13 mouse cellular contexts compared by ENCODE assay signal in the genomic region with DNA sequence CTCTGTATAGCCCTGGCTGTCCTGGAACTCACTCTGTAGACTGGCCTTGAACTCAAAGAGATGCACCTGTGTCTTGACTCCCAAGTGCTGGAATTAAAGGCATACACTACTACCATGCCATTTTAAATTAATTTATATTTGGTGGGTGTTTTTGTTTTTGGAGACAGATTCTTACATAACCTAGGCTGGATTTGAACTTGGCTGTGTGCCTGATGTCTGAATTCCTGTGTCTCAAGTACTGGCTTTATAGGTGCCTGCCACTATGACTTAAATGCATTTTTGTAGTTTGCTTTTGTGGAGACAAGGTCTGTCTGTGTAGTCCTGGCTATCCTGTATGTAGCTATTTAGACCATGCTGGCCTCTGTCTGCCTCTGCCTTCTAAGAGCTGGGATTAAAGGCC. TPM values are rescaled to one million over a fixed set of nuclear protein-coding genes. Genes with fewer than 3 reads are reported as not detected.
DNase-seq lines count a peak whose midpoint lies in the region; ATAC-seq and TF ChIP-seq lines count a peak whose summit lies in the region.
"Had no signal": no experiment of that assay in that cellular context is flagged by ENCODE, and none has a peak within 500 bp of the region (broad histone marks: within the 10 kb centered on the region; RNA-seq: fewer than 3 reads in every experiment).

No protein-coding gene starts in this region.

- no peaks in the 10 kb centered on the region for H3K27me3 ChIP-seq in heart, embryonic 13.5 days (replicated peaks)
- no peaks in the 10 kb centered on the region for H3K27me3 ChIP-seq in liver, adult 2 months (ENCODE audit: control insufficient read depth, insufficient read depth, low read length)
- no peaks in the 10 kb centered on the region for H3K27me3 ChIP-seq in liver, embryonic 12.5 days (replicated peaks)

- no peak for TF ChIP-seq POLR2A in liver, adult 2 months (IDR thresholded peaks at IDR 0.05; ENCODE audit: extremely low read depth, insufficient read depth, low read length)

- 0 out of 2 replicates have a peak overlapping the region, but pooled peaks have one; percentile 40 for H3K9ac ChIP-seq in heart, embryonic 13.5 days
- H3K9ac ChIP-seq in liver, adult 2 months (ENCODE audit: low read depth, low read length): peak overlapping the region; percentile 47; the same call in 1 of the 2 replicates
- H3K9ac ChIP-seq in liver, embryonic 12.5 days: no peak overlapping the region

- H3K4me1 ChIP-seq in heart, embryonic 13.5 days: peaks cover 31% of the 10 kb centered on the region
- H3K4me1 ChIP-seq in liver, adult 2 months (ENCODE audit: control insufficient read depth, insufficient read depth, low read length): peaks cover 17% of the 10 kb centered on the region
- H3K4me1 ChIP-seq in liver, embryonic 12.5 days: peaks cover 33% of the 10 kb centered on the region

- no peak for TF ChIP-seq CTCF in liver, adult 2 months (IDR thresholded peaks at IDR 0.05; ENCODE audit: low read depth, low read length)

- no peak overlapping the region for H3K4me3 ChIP-seq in heart, embryonic 13.5 days
- peak overlapping the region; percentile 24; the same call in 1 of the 2 replicates for H3K4me3 ChIP-seq in liver, adult 2 months (ENCODE audit: insufficient read depth, low read depth, low read length)
- no peak overlapping the region for H3K4me3 ChIP-seq in liver, embryonic 12.5 days

- H3K79me2 ChIP-seq in liver, adult 2 months (ENCODE audit: control insufficient read depth, insufficient read depth, low read length): peaks cover 28% of the 10 kb centered on the region; the same call in 1 of the 2 replicates

- DNase-seq in heart, adult 9 months (ENCODE audit: low spot score in 2 of 2): no peak
- peak; percentile 58 for DNase-seq in liver, adult 2 months (ENCODE audit: extremely low read depth, low read depth, low spot score)
- DNase-seq in liver (no peak), MN1 (ENCODE audit: low spot score) (peak; percentile 34)
- no peak for DNase-seq in layer of hippocampus, postnatal 25 days (ENCODE audit: extremely low spot score in 1 of 2, low spot score in 1 of 2)
- DNase-seq: gastrocnemius, postnatal 10 days; heart, postnatal 4 days; thymus, postnatal 4 days had no signal

- peaks cover 39% of the 10 kb centered on the region for H3K36me3 ChIP-seq in heart, embryonic 13.5 days
- peaks cover 23% of the 10 kb centered on the region for H3K36me3 ChIP-seq in liver, adult 2 months (ENCODE audit: control insufficient read depth, insufficient read depth, low read length)
- H3K36me3 ChIP-seq in liver, embryonic 12.5 days: peaks cover 43% of the 10 kb centered on the region

- ATAC-seq in heart, embryonic 13.5 days (ENCODE audit: extremely low read depth, insufficient number of reproducible peaks, low FRiP score, low TSS enrichment): no peak
- ATAC-seq in liver, embryonic 12.5 days: no peak
- ATAC-seq: intestine, embryonic 16.5 days had no signal

- H3K9me3 ChIP-seq in heart, embryonic 13.5 days: no peaks in the 10 kb centered on the region
- H3K9me3 ChIP-seq in liver, embryonic 12.5 days (replicated peaks): no peaks in the 10 kb centered on the region

- peak overlapping the region; percentile 88; the same call in 1 of the 2 replicates for H3K4me2 ChIP-seq in heart, embryonic 13.5 days
- H3K4me2 ChIP-seq in liver, embryonic 12.5 days: peak overlapping the region; percentile 80

- no peak overlapping the region for H3K27ac ChIP-seq in heart, embryonic 13.5 days (replicated peaks)
- peak overlapping the region; percentile 54 for H3K27ac ChIP-seq in liver, adult 2 months (replicated peaks; ENCODE audit: insufficient read depth, low read depth, low read length)
- no peak overlapping the region for H3K27ac ChIP-seq in liver, embryonic 12.5 days

RNA-seq across cellular contexts. Expression of a gene that starts 2.7 kb away (rescaled TPM):
- 467 and 522 TPM in 2 replicates for polyA plus RNA-seq in heart, embryonic 13.5 days (2015; fragmentation: Nextera tagmentation; extraction: Ambion mirVana)
- total RNA-seq in liver, adult 2 months (2014; rRNA removed): 257 and 318 TPM in 2 replicates
- polyA plus RNA-seq in liver, adult 2 months (2012; rRNA removed): 26.0 and 37.2 TPM in 2 replicates
- 384 and 391 TPM in 2 replicates for polyA plus RNA-seq in liver, embryonic 12.5 days (2016; fragmentation: Nextera tagmentation; extraction: Ambion mirVana)
- 100 to 1,000 TPM; 448 to 507 TPM for total RNA-seq in layer of hippocampus, postnatal 25 days (2021)

RNA-seq across cellular contexts. Expression of a gene that starts 20.7 kb away (rescaled TPM):
- not detected in 2 replicates for polyA plus RNA-seq in heart, embryonic 13.5 days (2015; fragmentation: Nextera tagmentation; extraction: Ambion mirVana)
- total RNA-seq in liver, adult 2 months (2014; rRNA removed): 0.18 TPM in 1 of 2 replicates, not detected in the other
- polyA plus RNA-seq in liver, adult 2 months (2012; rRNA removed): not detected in 2 replicates
- polyA plus RNA-seq in liver, embryonic 12.5 days (2016; fragmentation: Nextera tagmentation; extraction: Ambion mirVana): not detected in 2 replicates
- total RNA-seq in layer of hippocampus, postnatal 25 days (2021): not detected
- total RNA-seq: CH12.LX; gastrocnemius, postnatal 10 days; heart, postnatal 4 days; left cerebral cortex, postnatal 10 days had no signal
- polyA plus RNA-seq: intestine, embryonic 16.5 days had no signal

RNA-seq across cellular contexts. Expression of a gene that starts 48.3 kb away (rescaled TPM):
- polyA plus RNA-seq in heart, embryonic 13.5 days (2015; fragmentation: Nextera tagmentation; extraction: Ambion mirVana): 3.5 and 4.3 TPM in 2 replicates
- total RNA-seq in liver, adult 2 months (2014; rRNA removed): 1.1 and 1.2 TPM in 2 replicates
- polyA plus RNA-seq in liver, adult 2 months (2012; rRNA removed): 5.7 and 7.5 TPM in 2 replicates
- polyA plus RNA-seq in liver, embryonic 12.5 days (2016; fragmentation: Nextera tagmentation; extraction: Ambion mirVana): 3.8 and 4.4 TPM in 2 replicates
- total RNA-seq in layer of hippocampus, postnatal 25 days (2021): 1 to 10 TPM; 3.2 to 3.4 TPM

Comparison
In these comparisons a context has a peak if more than half of its experiments do, and no peak if none do; other contexts are left out.
1. DNase-seq: peak in liver, adult 2 months (single experiment) and MN1 (single experiment); none in heart, adult 9 months (0 of 2), liver (single experiment) and layer of hippocampus, postnatal 25 days (0 of 2).
2. RNA of a gene that starts 2.7 kb away (polyA plus RNA-seq): 467 to 522 TPM in heart, embryonic 13.5 days and 384 to 391 TPM in liver, embryonic 12.5 days; 26.0 to 37.2 TPM in liver, adult 2 months; every median in the first group is over 10 times any median in the second.